Mouse (Mus musculus): ENCODE results near the gene Gm7168.
"Not testable (repeated sequence)": the region's sequence is repeated elsewhere in the genome, so short reads cannot be mapped to it uniquely, and the experiment has no call there.

Gm7168 gene

DNA sequence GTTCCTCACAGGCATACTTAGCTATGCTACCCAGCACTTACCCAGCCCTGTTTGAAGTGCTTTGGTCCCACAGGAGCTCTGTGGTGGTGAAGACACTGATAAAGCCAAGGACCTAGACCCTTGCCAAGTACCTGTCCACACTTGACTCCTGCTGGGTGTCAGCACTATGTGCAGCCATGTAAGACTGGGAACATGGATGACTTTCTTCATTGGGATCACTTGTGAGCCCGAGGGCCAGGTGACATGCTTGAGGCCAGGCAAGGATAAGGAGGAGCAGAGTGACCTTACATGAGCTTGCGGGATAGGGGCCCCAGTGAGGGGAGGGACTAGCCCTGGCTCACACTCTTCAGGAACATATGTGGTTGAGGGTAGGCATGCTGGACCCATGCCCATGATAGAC is 8.9 kb upstream of the Gm7168 start:
- H3K27me3 ChIP-seq (ENCODE audit: control insufficient read depth, insufficient read depth, low read length, poor library complexity, severe bottlenecking); H3K36me3 ChIP-seq (ENCODE audit: control insufficient read depth, insufficient read depth, low read length, poor library complexity, severe bottlenecking); DNase-seq (ENCODE audit: low read depth, low spot score): not testable (repeated sequence)

DNA sequence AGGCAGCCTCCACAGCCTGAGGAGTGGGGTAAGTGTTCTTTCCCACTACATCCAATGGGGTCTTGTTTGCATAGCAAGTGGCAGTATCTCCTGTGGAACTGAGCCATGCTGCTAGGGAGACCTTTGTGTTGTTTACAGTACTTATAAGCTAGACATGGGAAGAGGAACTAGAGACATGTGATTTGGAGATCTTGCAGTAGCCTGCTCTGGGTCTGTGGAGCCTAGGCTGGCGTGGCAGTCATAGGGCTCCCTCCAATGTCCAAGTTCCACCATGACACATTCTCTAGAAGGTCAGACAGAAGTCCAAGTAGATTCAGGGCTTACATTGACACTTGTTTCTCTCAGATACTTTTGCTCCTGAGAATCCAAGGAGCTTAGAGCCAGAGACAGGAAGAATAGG is 7.7 kb upstream of the Gm7168 start:
- H3K27me3 ChIP-seq (ENCODE audit: control insufficient read depth, insufficient read depth, low read length, poor library complexity, severe bottlenecking) = no peaks in the 10 kb centered on the region
- no peak for DNase-seq (ENCODE audit: low read depth, low spot score)
- H3K36me3 ChIP-seq (ENCODE audit: control insufficient read depth, insufficient read depth, low read length, poor library complexity, severe bottlenecking) = no peaks in the 10 kb centered on the region

DNA sequence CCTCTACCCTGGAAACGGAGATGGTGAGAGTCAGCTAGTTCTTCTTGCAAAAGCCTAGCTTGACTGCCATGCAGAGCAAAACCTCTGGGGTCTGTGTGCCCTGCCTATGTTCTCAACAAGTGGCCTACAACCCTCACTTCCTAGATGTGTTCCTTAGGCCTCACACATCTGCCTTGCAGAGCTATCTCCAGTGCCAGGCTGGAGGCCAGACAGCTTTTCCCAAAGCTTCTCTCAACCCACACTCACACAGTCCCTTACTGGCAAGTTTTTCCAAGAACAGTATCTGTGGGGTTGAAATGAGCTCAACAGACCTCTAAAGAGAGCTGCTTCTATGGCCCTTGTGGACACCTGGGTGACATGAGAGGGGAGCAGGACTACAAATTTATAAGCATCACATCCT is 3.4 kb downstream of the Gm7168 start:
- H3K36me3 ChIP-seq (ENCODE audit: control insufficient read depth, insufficient read depth, low read length, poor library complexity, severe bottlenecking); DNase-seq (ENCODE audit: low read depth, low spot score); H3K27me3 ChIP-seq (ENCODE audit: control insufficient read depth, insufficient read depth, low read length, poor library complexity, severe bottlenecking): not testable (repeated sequence)

DNA sequence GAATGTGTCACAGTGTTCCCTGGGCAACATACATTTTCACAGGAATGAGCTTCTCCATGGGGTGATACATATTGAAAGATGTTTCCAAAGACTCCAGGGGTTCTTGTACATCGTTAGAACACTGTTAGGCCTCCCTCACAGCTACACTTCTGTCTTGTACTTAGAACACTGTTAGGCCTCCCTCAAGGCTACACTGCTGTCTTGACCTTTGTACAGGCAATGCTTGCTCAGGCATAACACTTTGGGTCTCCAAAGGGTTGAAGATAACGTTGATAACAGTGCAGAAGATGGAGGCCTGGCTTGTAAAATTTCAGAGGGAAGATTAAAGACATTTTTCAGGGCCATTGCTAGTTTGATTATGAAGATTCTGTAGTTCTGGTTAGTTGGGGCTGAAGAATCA is 10.0 kb downstream of the Gm7168 start:
- H3K27me3 ChIP-seq (ENCODE audit: control insufficient read depth, insufficient read depth, low read length, poor library complexity, severe bottlenecking); H3K36me3 ChIP-seq (ENCODE audit: control insufficient read depth, insufficient read depth, low read length, poor library complexity, severe bottlenecking); DNase-seq (ENCODE audit: low read depth, low spot score): not testable (repeated sequence)

DNA sequence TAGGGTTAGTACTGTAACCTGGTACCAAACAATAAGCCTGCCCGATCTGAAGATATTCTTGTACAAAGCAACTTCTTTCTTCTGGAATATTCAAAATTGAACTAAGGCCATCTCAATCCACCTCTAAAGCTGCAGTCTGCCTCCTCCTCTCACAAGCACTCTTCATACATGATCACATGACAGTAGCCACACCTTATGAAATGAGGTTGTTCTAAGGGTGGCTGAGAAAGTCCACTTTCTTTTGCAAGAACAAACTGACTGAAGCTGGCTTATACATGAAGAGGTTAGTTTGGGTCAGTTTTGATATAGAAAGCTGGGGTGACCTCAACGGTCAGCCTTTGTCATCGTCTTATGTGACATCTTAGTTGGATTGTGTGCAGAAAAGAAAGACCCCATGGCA is 14.1 kb downstream of the Gm7168 start:
- H3K36me3 ChIP-seq (ENCODE audit: control insufficient read depth, insufficient read depth, low read length, poor library complexity, severe bottlenecking); DNase-seq (ENCODE audit: low read depth, low spot score); H3K27me3 ChIP-seq (ENCODE audit: control insufficient read depth, insufficient read depth, low read length, poor library complexity, severe bottlenecking): not testable (repeated sequence)

DNA sequence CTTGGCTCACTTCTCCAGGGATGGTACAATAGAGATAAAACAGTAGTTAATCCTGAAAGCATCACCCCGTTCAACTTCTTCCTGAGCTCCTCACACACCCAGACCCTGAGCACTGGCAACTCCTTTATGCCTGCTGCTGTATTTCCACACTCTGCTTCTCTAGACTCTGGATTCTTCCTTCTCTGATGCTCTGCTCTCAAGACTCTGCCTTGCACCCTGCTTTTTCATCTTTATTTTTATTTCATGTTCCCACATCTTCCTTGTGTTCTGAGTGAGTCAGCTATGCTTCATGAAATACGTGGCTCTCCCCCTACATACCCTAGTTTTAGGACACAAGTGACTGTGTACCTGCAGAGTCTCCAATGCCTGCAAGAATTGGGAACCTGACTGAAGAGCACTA is 16.9 kb downstream of the Gm7168 start:
- not testable (repeated sequence) for H3K27me3 ChIP-seq (ENCODE audit: control insufficient read depth, insufficient read depth, low read length, poor library complexity, severe bottlenecking); H3K36me3 ChIP-seq (ENCODE audit: control insufficient read depth, insufficient read depth, low read length, poor library complexity, severe bottlenecking); DNase-seq (ENCODE audit: low read depth, low spot score)

DNA sequence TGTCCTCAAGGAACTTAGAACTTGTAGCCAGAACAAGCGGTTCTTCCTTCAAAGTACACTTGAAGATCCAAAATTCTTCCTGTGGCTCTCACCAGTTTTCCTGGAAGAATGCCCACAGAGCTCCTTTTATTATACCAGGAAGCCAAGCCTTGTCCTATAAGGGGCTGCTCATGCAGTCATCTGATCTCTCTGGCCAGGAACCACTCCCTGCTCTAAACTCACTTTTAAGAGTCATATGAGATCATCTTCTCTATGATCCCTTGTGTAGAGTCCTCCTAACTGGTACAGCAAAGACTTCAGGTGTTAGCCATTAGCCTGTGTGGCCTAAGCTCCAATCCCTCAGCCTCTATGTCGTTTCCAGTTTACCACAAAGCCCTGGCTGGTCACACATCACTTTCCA is 21.7 kb downstream of the Gm7168 start:
- DNase-seq (ENCODE audit: low read depth, low spot score); H3K36me3 ChIP-seq (ENCODE audit: control insufficient read depth, insufficient read depth, low read length, poor library complexity, severe bottlenecking): not testable (repeated sequence)

DNA sequence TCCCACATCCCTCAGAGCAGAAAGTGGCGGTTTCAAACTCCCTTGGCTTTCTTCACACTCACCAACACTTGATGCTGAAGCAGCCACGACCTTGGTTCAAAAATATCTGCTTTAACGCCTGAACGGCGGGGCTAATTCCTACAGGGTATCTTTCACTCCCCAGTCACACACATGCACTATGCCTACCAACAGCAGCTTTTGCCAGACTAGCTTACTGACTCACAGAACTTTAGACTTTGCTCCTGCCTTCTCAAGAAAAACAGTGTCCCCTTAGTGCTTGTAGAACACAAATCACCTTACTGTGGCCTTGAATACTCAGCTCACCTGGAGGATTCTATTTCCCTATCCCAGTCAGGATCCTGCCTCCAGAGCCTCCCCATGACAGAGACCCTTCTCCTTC is 22.6 kb downstream of the Gm7168 start:
- DNase-seq (ENCODE audit: low read depth, low spot score); H3K36me3 ChIP-seq (ENCODE audit: control insufficient read depth, insufficient read depth, low read length, poor library complexity, severe bottlenecking): not testable (repeated sequence)

More for the DNA sequence above, 21.7 kb downstream of the Gm7168 start:
- not testable (repeated sequence) for H3K27me3 ChIP-seq (ENCODE audit: control insufficient read depth, insufficient read depth, low read length, poor library complexity, severe bottlenecking)

DNA sequence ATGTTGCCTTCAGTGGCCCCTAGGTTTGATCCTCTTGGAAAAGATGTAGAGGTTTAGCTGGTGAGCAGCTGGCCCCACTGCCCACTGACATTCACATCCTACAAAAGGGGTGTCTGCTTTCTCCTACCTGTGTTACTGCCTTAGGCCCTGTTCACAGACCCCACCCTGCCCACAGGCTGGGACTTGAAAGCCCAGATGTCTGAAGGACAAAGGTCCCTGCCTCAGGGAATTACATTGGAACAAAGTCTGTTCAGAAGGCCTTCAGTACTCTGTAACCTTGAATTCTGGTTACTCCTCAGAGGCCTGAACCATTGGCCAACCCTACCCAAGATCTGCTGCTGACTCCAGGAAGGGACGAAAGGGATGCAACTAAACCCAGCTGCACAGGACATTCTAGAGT is 39.5 kb downstream of the Gm7168 start:
- H3K36me3 ChIP-seq (ENCODE audit: control insufficient read depth, insufficient read depth, low read length, poor library complexity, severe bottlenecking) = no peaks in the 10 kb centered on the region
- H3K27me3 ChIP-seq (ENCODE audit: control insufficient read depth, insufficient read depth, low read length, poor library complexity, severe bottlenecking) = no peaks in the 10 kb centered on the region
- no peak for DNase-seq (ENCODE audit: low read depth, low spot score)

More for the DNA sequence above, 22.6 kb downstream of the Gm7168 start:
- not testable (repeated sequence) for H3K27me3 ChIP-seq (ENCODE audit: control insufficient read depth, insufficient read depth, low read length, poor library complexity, severe bottlenecking)

DNA sequence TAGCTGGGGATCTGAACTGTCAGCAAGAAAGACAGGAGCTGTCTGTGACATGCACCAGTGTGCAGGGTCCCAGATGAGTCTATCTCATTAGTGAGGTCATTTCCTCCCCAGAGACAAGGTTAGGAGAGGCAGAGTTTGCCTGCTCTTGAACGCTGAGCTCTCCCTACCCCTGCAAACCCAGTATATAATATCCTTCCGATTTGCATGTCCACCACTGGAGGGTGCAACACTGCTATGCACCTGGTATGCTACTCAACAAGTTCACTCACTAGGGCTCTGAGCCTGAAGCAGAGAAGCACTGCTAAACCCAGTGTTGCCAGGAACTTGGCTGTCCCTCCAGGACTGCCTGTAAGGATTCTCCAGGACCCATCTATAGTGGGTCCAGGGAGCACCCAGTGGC is 45.3 kb downstream of the Gm7168 start:
- H3K27me3 ChIP-seq (ENCODE audit: control insufficient read depth, insufficient read depth, low read length, poor library complexity, severe bottlenecking); H3K36me3 ChIP-seq (ENCODE audit: control insufficient read depth, insufficient read depth, low read length, poor library complexity, severe bottlenecking); DNase-seq (ENCODE audit: low read depth, low spot score): not testable (repeated sequence)

Measured in splenic B cell, adult 2 months (primary cell).